21 mouse cellular contexts compared by ENCODE assay signal in genomic region chr5:62909074-62909473, GRCm38 (mm10).
DNase-seq lines count a peak whose midpoint lies in the region; ATAC-seq and TF ChIP-seq lines count a peak whose summit lies in the region.
"Had no signal": no experiment of that assay in that cellular context is flagged by ENCODE, and none has a peak within 500 bp of the region (broad histone marks: within the 10 kb centered on the region; RNA-seq: fewer than 3 reads in every experiment).

No protein-coding gene starts in this region.

- dilution Hi-C loops in CH12.LX (cut with MboI; ENCODE audit: extremely low pct_ligation_motif_present, extremely low pct_unique_long_range_greater_than_20kb, low sequenced_read_pairs), result no loop called here

- peak overlapping the region in 1 of 3 experiments; percentile 3 for H3K4me3 ChIP-seq in CH12.LX (replicated peaks in 1 of 3; ENCODE audit: low read depth in 2 of 3, low read length in 2 of 3, poor library complexity in 1 of 3)
- no peak overlapping the region for H3K4me3 ChIP-seq in heart, embryonic 11.5 days (ENCODE audit: low read depth, low read length)
- H3K4me3 ChIP-seq: embryonic facial prominence, embryonic 12.5 days; forebrain, embryonic 15.5 days; heart, embryonic 10.5 days; heart, embryonic 15.5 days; hindbrain, embryonic 10.5 days; hindbrain, embryonic 15.5 days had no signal

- no peaks in the 10 kb centered on the region for H3K79me2 ChIP-seq in CH12.LX (replicated peaks; ENCODE audit: control insufficient read depth, extremely low read depth, insufficient read depth, poor library complexity, severe bottlenecking)

- WGBS in heart, embryonic 11.5 days (ENCODE audit: insufficient replicate concordance), result 66% methylated on average over 5 of the region's 5 CpGs

- no peaks in the 10 kb centered on the region for H3K36me3 ChIP-seq in CH12.LX (replicated peaks in 1 of 2; ENCODE audit: control insufficient read depth in 1 of 2, insufficient read depth in 1 of 2, low read length in 1 of 2)
- no peaks in the 10 kb centered on the region for H3K36me3 ChIP-seq in heart, embryonic 11.5 days (ENCODE audit: control insufficient read depth, insufficient read depth, low read length)
- H3K36me3 ChIP-seq: embryonic facial prominence, embryonic 12.5 days; forebrain, embryonic 15.5 days; heart, embryonic 10.5 days; heart, embryonic 15.5 days; hindbrain, embryonic 10.5 days; hindbrain, embryonic 15.5 days had no signal

- H3K4me2 ChIP-seq in CH12.LX (ENCODE audit: insufficient read depth, low read depth, poor library complexity, severe bottlenecking), result peak overlapping the region; percentile 78
- no peak overlapping the region for H3K4me2 ChIP-seq in heart, embryonic 11.5 days
- H3K4me2 ChIP-seq: embryonic facial prominence, embryonic 12.5 days; forebrain, embryonic 15.5 days; heart, embryonic 15.5 days; hindbrain, embryonic 15.5 days had no signal

- peaks cover 0 to 18% of the 10 kb centered on the region in 2 experiments; a peak in 2 of 4 replicates for H3K4me1 ChIP-seq in CH12.LX (ENCODE audit: control insufficient read depth in 1 of 2, insufficient read depth in 2 of 2)
- H3K4me1 ChIP-seq in heart, embryonic 11.5 days (ENCODE audit: control insufficient read depth, insufficient read depth, low read length), result no peaks in the 10 kb centered on the region
- H3K4me1 ChIP-seq: embryonic facial prominence, embryonic 12.5 days; forebrain, embryonic 15.5 days; heart, embryonic 10.5 days; heart, embryonic 15.5 days; hindbrain, embryonic 10.5 days; hindbrain, embryonic 15.5 days had no signal

- H3K27ac ChIP-seq in CH12.LX (ENCODE audit: insufficient read depth, low read depth), result no peak overlapping the region
- H3K27ac ChIP-seq in heart, embryonic 11.5 days (ENCODE audit: low read depth, low read length), result no peak overlapping the region
- H3K27ac ChIP-seq: embryonic facial prominence, embryonic 12.5 days; forebrain, embryonic 15.5 days; heart, embryonic 10.5 days; heart, embryonic 15.5 days; hindbrain, embryonic 10.5 days; hindbrain, embryonic 15.5 days had no signal

- H3K9me3 ChIP-seq in CH12.LX (replicated peaks; ENCODE audit: low read length), result no peaks in the 10 kb centered on the region
- no peaks in the 10 kb centered on the region for H3K9me3 ChIP-seq in heart, embryonic 11.5 days (replicated peaks; ENCODE audit: control insufficient read depth, low read length)
- H3K9me3 ChIP-seq: embryonic facial prominence, embryonic 12.5 days; forebrain, embryonic 15.5 days; heart, embryonic 10.5 days; heart, embryonic 15.5 days; hindbrain, embryonic 10.5 days; hindbrain, embryonic 15.5 days had no signal

- no peak for TF ChIP-seq RAD21 in CH12.LX (IDR thresholded peaks at IDR 0.05; ENCODE audit: low read depth, low read length)

- TF ChIP-seq POLR2A in CH12.LX (IDR thresholded peaks at IDR 0.05; ENCODE audit: low read depth, low read length), result no peak

- peak; percentile 92 for ATAC-seq in neutrophil, adult 5-6 weeks (ENCODE audit: extremely low read depth, insufficient number of reproducible peaks, low FRiP score, poor library complexity, severe bottlenecking)
- no peak for ATAC-seq in heart, embryonic 11.5 days (replicated peaks; ENCODE audit: insufficient number of reproducible peaks, low FRiP score, low TSS enrichment)
- ATAC-seq: forebrain, embryonic 15.5 days had no signal

- no peak overlapping the region for H3K9ac ChIP-seq in CH12.LX (ENCODE audit: insufficient read depth, low read depth)
- H3K9ac ChIP-seq in heart, embryonic 11.5 days (ENCODE audit: low read depth, low read length), result no peak overlapping the region
- H3K9ac ChIP-seq: embryonic facial prominence, embryonic 12.5 days; forebrain, embryonic 15.5 days; heart, embryonic 15.5 days; hindbrain, embryonic 15.5 days had no signal

- in situ Hi-C loops in CH12.LX (cut with MboI; ENCODE audit: low pct_ligation_motif_present, low pct_unique_long_range_greater_than_20kb, low sequenced_read_pairs), result no loop called here

- peak; percentile 2 for DNase-seq in lung, postnatal 36 days
- no peak for DNase-seq in lung, postnatal 25 days (ENCODE audit: low spot score)
- peak; percentile 44 for DNase-seq in CH12.LX (ENCODE audit: extremely low read depth)
- peak; percentile 43 for DNase-seq in induced T-regulatory cell, adult 2 months (ENCODE audit: low read depth)
- no peak for DNase-seq in T-cell, adult 2 months (ENCODE audit: low spot score)
- DNase-seq in ovary, postnatal 36 days (ENCODE audit: low spot score), result no peak
- DNase-seq: adrenal gland, adult 2 months; adrenal gland, postnatal 36 days; cerebellum, adult 11 months; cerebellum, adult 8-10 months; cerebellum, postnatal 14 days; gastrocnemius, postnatal 36 days; heart, adult 18-20 months had no signal

- peak; percentile 73 for TF ChIP-seq EP300 in CH12.LX (IDR thresholded peaks at IDR 0.05; ENCODE audit: low read length)

- TF ChIP-seq CTCF in CH12.LX (conservative IDR thresholded peaks at IDR 0.05 in 1 of 2, IDR thresholded peaks at IDR 0.05 in 1 of 2; ENCODE audit: low read depth in 2 of 2, low read length in 2 of 2), result no peak

- no peaks in the 10 kb centered on the region for H3K27me3 ChIP-seq in CH12.LX (replicated peaks)
- H3K27me3 ChIP-seq in heart, embryonic 11.5 days (ENCODE audit: control insufficient read depth, insufficient read depth, low read length), result no peaks in the 10 kb centered on the region
- H3K27me3 ChIP-seq: embryonic facial prominence, embryonic 12.5 days; forebrain, embryonic 15.5 days; heart, embryonic 15.5 days; hindbrain, embryonic 15.5 days had no signal

TF ChIP-seq in CH12.LX, 34 proteins besides CTCF, POLR2A, EP300 and RAD21:
- TF ChIP-seq IRF4 (IDR thresholded peaks at IDR 0.05; ENCODE audit: low read depth, low read length), result peak; percentile 77
- TF ChIP-seq TCF12 (IDR thresholded peaks at IDR 0.05; ENCODE audit: low read depth, low read length), result no peak
- TF ChIP-seq MAFK (IDR thresholded peaks at IDR 0.05; ENCODE audit: insufficient replicate concordance, low read length), result no peak
- no peak for TF ChIP-seq MEF2A (IDR thresholded peaks at IDR 0.05; ENCODE audit: borderline replicate concordance, low read depth, low read length)
- 0 out of 2 replicates have a peak, but pooled peaks have one; percentile 33 for TF ChIP-seq BHLHE40 (IDR thresholded peaks at IDR 0.05; ENCODE audit: low read depth, low read length)
- TF ChIP-seq ZNF384 (IDR thresholded peaks at IDR 0.05; ENCODE audit: low read depth, low read length), result peak; percentile 87
- TF ChIP-seq HCFC1 (IDR thresholded peaks at IDR 0.05; ENCODE audit: low read depth, low read length), result 0 out of 2 replicates have a peak, but pooled peaks have one; percentile 27
- no peak for TF ChIP-seq TBP (conservative IDR thresholded peaks at IDR 0.05; ENCODE audit: low read depth, low read length)
- TF ChIP-seq ZMIZ1 (IDR thresholded peaks at IDR 0.05; ENCODE audit: low read depth, low read length), result no peak

Comparison
In these comparisons a context has a peak if more than half of its experiments do, and no peak if none do; other contexts are left out.
1. DNase-seq: peak in lung, postnatal 36 days (single experiment), CH12.LX (single experiment) and induced T-regulatory cell, adult 2 months (single experiment); none in lung, postnatal 25 days (single experiment), T-cell, adult 2 months (single experiment) and ovary, postnatal 36 days (single experiment).